Mouse (Mus musculus): ENCODE results near the gene Coro1a. TPM values are rescaled to one million over a fixed set of nuclear protein-coding genes. Genes with fewer than 3 reads are reported as not detected.

Gene Coro1a
- polyA plus RNA-seq, 1 experiment = 1.9 TPM

GRCm38 (mm10) chr7:126696303-126696702, 11.3 kb downstream of the Coro1a start:
- TF ChIP-seq CEBPB (IDR thresholded peaks at IDR 0.05; ENCODE audit: low read depth) = no peak
- no peak for TF ChIP-seq USF1 (IDR thresholded peaks at IDR 0.05; ENCODE audit: low read depth)
- TF ChIP-seq MAX (IDR thresholded peaks at IDR 0.05) = no peak
- no peak for TF ChIP-seq MYOG (IDR thresholded peaks at IDR 0.05; ENCODE audit: control insufficient read depth, extremely low read depth, insufficient read length)
- no peak for TF ChIP-seq CTCF (IDR thresholded peaks at IDR 0.05; ENCODE audit: control insufficient read depth, insufficient read depth, insufficient read length)
- no peak for TF ChIP-seq MYOD1 (IDR thresholded peaks at IDR 0.05; ENCODE audit: control insufficient read depth, insufficient read length, low read depth)
- TF ChIP-seq FOSL1 (IDR thresholded peaks at IDR 0.05; ENCODE audit: insufficient read depth, low read length, poor library complexity, severe bottlenecking) = no peak
- peak overlapping the region; percentile 75 for H3K4me3 ChIP-seq (ENCODE audit: insufficient read depth, poor library complexity, severe bottlenecking)

GRCm38 (mm10) chr7:126695631-126696207, 11.9 kb downstream of the Coro1a start, which contains the start of gene Slx1b:
Slx1b (minus strand) TSS chr7:126695784.
- no peak for TF ChIP-seq FOSL1 (IDR thresholded peaks at IDR 0.05; ENCODE audit: insufficient read depth, low read length, poor library complexity, severe bottlenecking)
- TF ChIP-seq USF1 (IDR thresholded peaks at IDR 0.05; ENCODE audit: low read depth) = no peak
- peak; percentile 94 for TF ChIP-seq CTCF (IDR thresholded peaks at IDR 0.05; ENCODE audit: control insufficient read depth, insufficient read depth, insufficient read length)
- TF ChIP-seq MYOG (IDR thresholded peaks at IDR 0.05; ENCODE audit: control insufficient read depth, extremely low read depth, insufficient read length) = no peak
- TF ChIP-seq MYOD1 (IDR thresholded peaks at IDR 0.05; ENCODE audit: control insufficient read depth, insufficient read length, low read depth) = no peak
- TF ChIP-seq MAX (IDR thresholded peaks at IDR 0.05) = peak; percentile 74
- TF ChIP-seq CEBPB (IDR thresholded peaks at IDR 0.05; ENCODE audit: low read depth) = no peak
- Histone ChIP-seq H3K4me3 (ENCODE audit: insufficient read depth, poor library complexity, severe bottlenecking) (peak within 1 kb of the TSS; percentile 75), H3K36me3 (ENCODE audit: control insufficient read depth, insufficient read depth) (peaks cover 6% of the 10 kb centered on the region), H3K79me3 (ENCODE audit: low read depth) (peaks cover 11% of the 10 kb centered on the region), H3K27me3 (ENCODE audit: control insufficient read depth, insufficient read depth, insufficient read length) (no peaks in the 10 kb centered on the region), H3K79me2 (ENCODE audit: control insufficient read depth, insufficient read depth) (peaks cover 24% of the 10 kb centered on the region), H3ac (ENCODE audit: control insufficient read depth, insufficient read length, low read depth) (peak within 1 kb of the TSS; percentile 97)

More at GRCm38 (mm10) chr7:126696303-126696702, 11.3 kb downstream of the Coro1a start:
- Histone ChIP-seq H3K79me2 (ENCODE audit: control insufficient read depth, insufficient read depth) (peaks cover 24% of the 10 kb centered on the region), H3ac (ENCODE audit: control insufficient read depth, insufficient read length, low read depth) (peak overlapping the region; percentile 97), H3K27me3 (ENCODE audit: control insufficient read depth, insufficient read depth, insufficient read length) (no peaks in the 10 kb centered on the region), H3K36me3 (ENCODE audit: control insufficient read depth, insufficient read depth) (peaks cover 6% of the 10 kb centered on the region), H3K79me3 (ENCODE audit: low read depth) (peaks cover 11% of the 10 kb centered on the region)

GRCm38 (mm10) chr7:126695210-126695611, 12.4 kb downstream of the Coro1a start, which contains the start of gene Bola2:
Bola2 (plus strand) TSS chr7:126695401.
- Histone ChIP-seq H3K4me3 (ENCODE audit: insufficient read depth, poor library complexity, severe bottlenecking) (peak within 1 kb of the TSS; percentile 75), H3K79me2 (ENCODE audit: control insufficient read depth, insufficient read depth) (peaks cover 24% of the 10 kb centered on the region), H3K27me3 (ENCODE audit: control insufficient read depth, insufficient read depth, insufficient read length) (no peaks in the 10 kb centered on the region), H3ac (ENCODE audit: control insufficient read depth, insufficient read length, low read depth) (peak within 1 kb of the TSS; percentile 97), H3K79me3 (ENCODE audit: low read depth) (peaks cover 11% of the 10 kb centered on the region), H3K36me3 (ENCODE audit: control insufficient read depth, insufficient read depth) (peaks cover 6% of the 10 kb centered on the region)
- TF ChIP-seq CTCF (IDR thresholded peaks at IDR 0.05; ENCODE audit: control insufficient read depth, insufficient read depth, insufficient read length) (no peak), MYOD1 (IDR thresholded peaks at IDR 0.05; ENCODE audit: control insufficient read depth, insufficient read length, low read depth) (no peak), CEBPB (IDR thresholded peaks at IDR 0.05; ENCODE audit: low read depth) (no peak), MYOG (IDR thresholded peaks at IDR 0.05; ENCODE audit: control insufficient read depth, extremely low read depth, insufficient read length) (no peak), FOSL1 (IDR thresholded peaks at IDR 0.05; ENCODE audit: insufficient read depth, low read length, poor library complexity, severe bottlenecking) (no peak), MAX (IDR thresholded peaks at IDR 0.05) (no peak), USF1 (IDR thresholded peaks at IDR 0.05; ENCODE audit: low read depth) (no peak)

- Histone ChIP-seq H3ac (ENCODE audit: control insufficient read depth, insufficient read length, low read depth) (no peak overlapping the region), H3K79me2 (ENCODE audit: control insufficient read depth, insufficient read depth) (peaks cover 24% of the 10 kb centered on the region), H3K27me3 (ENCODE audit: control insufficient read depth, insufficient read depth, insufficient read length) (no peaks in the 10 kb centered on the region), H3K36me3 (ENCODE audit: control insufficient read depth, insufficient read depth) (peaks cover 6% of the 10 kb centered on the region), H3K4me3 (ENCODE audit: insufficient read depth, poor library complexity, severe bottlenecking) (peak overlapping the region; percentile 75), H3K79me3 (ENCODE audit: low read depth) (peaks cover 11% of the 10 kb centered on the region)
- TF ChIP-seq MAX (IDR thresholded peaks at IDR 0.05) = peak; percentile 38
- TF ChIP-seq MYOG (IDR thresholded peaks at IDR 0.05; ENCODE audit: control insufficient read depth, extremely low read depth, insufficient read length) = no peak
- TF ChIP-seq USF1 (IDR thresholded peaks at IDR 0.05; ENCODE audit: low read depth) = peak; percentile 19
- no peak for TF ChIP-seq MYOD1 (IDR thresholded peaks at IDR 0.05; ENCODE audit: control insufficient read depth, insufficient read length, low read depth)
- no peak for TF ChIP-seq CTCF (IDR thresholded peaks at IDR 0.05; ENCODE audit: control insufficient read depth, insufficient read depth, insufficient read length)
Measured at GRCm38 (mm10) chr7:126694441-126695051, 13.0 kb downstream of the Coro1a start.

- H3K4me3 ChIP-seq (ENCODE audit: insufficient read depth, poor library complexity, severe bottlenecking) = no peak overlapping the region
Measured at GRCm38 (mm10) chr7:126693781-126694180, 13.8 kb downstream of the Coro1a start.

More at GRCm38 (mm10) chr7:126693781-126694180, 13.8 kb downstream of the Coro1a start:
- H3K79me2 ChIP-seq (ENCODE audit: control insufficient read depth, insufficient read depth) = peaks cover 24% of the 10 kb centered on the region
- no peaks in the 10 kb centered on the region for H3K27me3 ChIP-seq (ENCODE audit: control insufficient read depth, insufficient read depth, insufficient read length)
- no peak for TF ChIP-seq CTCF (IDR thresholded peaks at IDR 0.05; ENCODE audit: control insufficient read depth, insufficient read depth, insufficient read length)
- no peak for TF ChIP-seq MYOD1 (IDR thresholded peaks at IDR 0.05; ENCODE audit: control insufficient read depth, insufficient read length, low read depth)
- TF ChIP-seq MAX (IDR thresholded peaks at IDR 0.05) = no peak
- TF ChIP-seq MYOG (IDR thresholded peaks at IDR 0.05; ENCODE audit: control insufficient read depth, extremely low read depth, insufficient read length) = no peak
- TF ChIP-seq FOSL1 (IDR thresholded peaks at IDR 0.05; ENCODE audit: insufficient read depth, low read length, poor library complexity, severe bottlenecking) = no peak
- TF ChIP-seq CEBPB (IDR thresholded peaks at IDR 0.05; ENCODE audit: low read depth) = no peak
- no peak overlapping the region for H3ac ChIP-seq (ENCODE audit: control insufficient read depth, insufficient read length, low read depth)
- peaks cover 11% of the 10 kb centered on the region for H3K79me3 ChIP-seq (ENCODE audit: low read depth)
- peaks cover 3% of the 10 kb centered on the region for H3K36me3 ChIP-seq (ENCODE audit: control insufficient read depth, insufficient read depth)

Data from C2C12 (cell line).